Mouse (Mus musculus) E14TG2a.4 (cell line): ENCODE measurements around the gene Zc3h10.

Experiments
- H3K27me3 ChIP-seq: 2 replicates; pipeline ENCODE4 v1.6.1; 2014; ENCODE audit warnings: low read length, control low read depth; ENCODE audit not compliant: insufficient read depth
- H3K36me3 ChIP-seq: 2 replicates; pipeline ENCODE4 v1.6.1; 2014; ENCODE audit warnings: low read length, control low read depth; ENCODE audit not compliant: insufficient read depth
- H3K4me1 ChIP-seq: replicated peaks from 2 replicates; pipeline ENCODE4 v1.6.1; 2014; ENCODE audit warnings: low read depth, low read length, control low read depth
- H3K4me3 ChIP-seq: replicated peaks from 2 replicates; pipeline ENCODE4 v1.5.1; 2014; ENCODE audit warnings: mild to moderate bottlenecking, low read length
- H3K9me3 ChIP-seq: 2 replicates; pipeline ENCODE4 v1.6.1; 2014; ENCODE audit warnings: low read length, control low read depth
- CTCF ChIP-seq: conservative IDR thresholded peaks from 2 replicates; pipeline ENCODE4 v1.5.1; 2014; ENCODE audit warnings: low read length
- NANOG ChIP-seq: IDR thresholded peaks from 2 replicates; pipeline ENCODE4 v1.6.1; 2014; ENCODE audit warnings: borderline replicate concordance, low read length, mixed read lengths
- POU5F1 ChIP-seq: IDR thresholded peaks from 2 replicates; pipeline ENCODE4 v1.6.1; 2014; ENCODE audit warnings: low read length, borderline replicate concordance

The Zc3h10 gene

GRCm38 (mm10) chr10:128586546-128586945 lies 39.0 kb upstream of the Zc3h10 start:
- Histone ChIP-seq H3K27me3 (peaks cover 23% of the 10 kb centered on the region), H3K4me1 (peaks cover 78% of the 10 kb centered on the region), H3K4me3 (peak overlapping the region; percentile 98), H3K36me3 (peaks cover 8% of the 10 kb centered on the region), H3K9me3 (no peaks in the 10 kb centered on the region)
- TF ChIP-seq CTCF, result no peak
- TF ChIP-seq POU5F1, result no peak
- no peak for TF ChIP-seq NANOG

- Histone ChIP-seq H3K4me3 (peak overlapping the region; percentile 72), H3K36me3 (peaks cover 18% of the 10 kb centered on the region)
- TF ChIP-seq CTCF, result no peak
- TF ChIP-seq POU5F1, result no peak
- no peak for TF ChIP-seq NANOG
These were observed 36.8 kb upstream of the Zc3h10 start for GRCm38 (mm10) chr10:128584386-128584785.

GRCm38 (mm10) chr10:128583644-128584043 lies 36.1 kb upstream of the Zc3h10 start:
- no peaks in the 10 kb centered on the region for H3K9me3 ChIP-seq
- peak overlapping the region; percentile 72 for H3K4me3 ChIP-seq
- H3K36me3 ChIP-seq, result peaks cover 20% of the 10 kb centered on the region
- peaks cover 62% of the 10 kb centered on the region for H3K4me1 ChIP-seq
- TF ChIP-seq POU5F1 (no peak), NANOG (no peak), CTCF (no peak)
- H3K27me3 ChIP-seq, result peaks cover 16% of the 10 kb centered on the region

More at GRCm38 (mm10) chr10:128584386-128584785, 36.8 kb upstream of the Zc3h10 start:
- Histone ChIP-seq H3K4me1 (peaks cover 67% of the 10 kb centered on the region), H3K9me3 (no peaks in the 10 kb centered on the region), H3K27me3 (peaks cover 23% of the 10 kb centered on the region)

- no peak for TF ChIP-seq POU5F1
- no peaks in the 10 kb centered on the region for H3K9me3 ChIP-seq
- peaks cover 35% of the 10 kb centered on the region for H3K4me1 ChIP-seq
- H3K4me3 ChIP-seq, result no peak overlapping the region
- H3K36me3 ChIP-seq, result peaks cover 37% of the 10 kb centered on the region
- no peaks in the 10 kb centered on the region for H3K27me3 ChIP-seq
These were observed 32.2 kb upstream of the Zc3h10 start for GRCm38 (mm10) chr10:128579731-128580130.

GRCm38 (mm10) chr10:128579298-128579697 lies 31.7 kb upstream of the Zc3h10 start:
- H3K36me3 ChIP-seq, result peaks cover 39% of the 10 kb centered on the region
- TF ChIP-seq NANOG (no peak), CTCF (no peak), POU5F1 (no peak)
- H3K4me1 ChIP-seq, result peaks cover 31% of the 10 kb centered on the region
- no peaks in the 10 kb centered on the region for H3K9me3 ChIP-seq
- H3K4me3 ChIP-seq, result no peak overlapping the region
- H3K27me3 ChIP-seq, result no peaks in the 10 kb centered on the region

- H3K9me3 ChIP-seq, result no peaks in the 10 kb centered on the region
- TF ChIP-seq CTCF (no peak), NANOG (no peak), POU5F1 (no peak)
- H3K4me1 ChIP-seq, result peaks cover 21% of the 10 kb centered on the region
- H3K27me3 ChIP-seq, result no peaks in the 10 kb centered on the region
- H3K4me3 ChIP-seq, result peak overlapping the region; percentile 29; the same call in 1 of the 2 replicates
- peaks cover 49% of the 10 kb centered on the region for H3K36me3 ChIP-seq
These were observed 30.8 kb upstream of the Zc3h10 start for GRCm38 (mm10) chr10:128578330-128578729.

GRCm38 (mm10) chr10:128575063-128575462 lies 27.5 kb upstream of the Zc3h10 start:
- peak; percentile 91 for TF ChIP-seq CTCF
- no peak for TF ChIP-seq NANOG
- TF ChIP-seq POU5F1, result no peak
- H3K4me3 ChIP-seq, result no peak overlapping the region
- peaks cover 67% of the 10 kb centered on the region for H3K36me3 ChIP-seq
- H3K27me3 ChIP-seq, result peaks cover 2% of the 10 kb centered on the region; the same call in 1 of the 2 replicates
- H3K9me3 ChIP-seq, result no peaks in the 10 kb centered on the region
- peaks cover 15% of the 10 kb centered on the region for H3K4me1 ChIP-seq

- Histone ChIP-seq H3K4me3 (peak within 1 kb of the TSS; percentile 100), H3K27me3 (peaks cover 6% of the 10 kb centered on the region), H3K4me1 (peaks cover 58% of the 10 kb centered on the region), H3K36me3 (peaks cover 56% of the 10 kb centered on the region), H3K9me3 (no peaks in the 10 kb centered on the region)
- TF ChIP-seq NANOG, result no peak
These were observed 18.4 kb upstream of the Zc3h10 start, which contains the start of gene Pa2g4 for GRCm38 (mm10) chr10:128565788-128566531. Gene Pa2g4 (minus strand): TSS chr10:128565987.
